30 mouse cellular contexts compared by ENCODE assay signal in the genomic region with DNA sequence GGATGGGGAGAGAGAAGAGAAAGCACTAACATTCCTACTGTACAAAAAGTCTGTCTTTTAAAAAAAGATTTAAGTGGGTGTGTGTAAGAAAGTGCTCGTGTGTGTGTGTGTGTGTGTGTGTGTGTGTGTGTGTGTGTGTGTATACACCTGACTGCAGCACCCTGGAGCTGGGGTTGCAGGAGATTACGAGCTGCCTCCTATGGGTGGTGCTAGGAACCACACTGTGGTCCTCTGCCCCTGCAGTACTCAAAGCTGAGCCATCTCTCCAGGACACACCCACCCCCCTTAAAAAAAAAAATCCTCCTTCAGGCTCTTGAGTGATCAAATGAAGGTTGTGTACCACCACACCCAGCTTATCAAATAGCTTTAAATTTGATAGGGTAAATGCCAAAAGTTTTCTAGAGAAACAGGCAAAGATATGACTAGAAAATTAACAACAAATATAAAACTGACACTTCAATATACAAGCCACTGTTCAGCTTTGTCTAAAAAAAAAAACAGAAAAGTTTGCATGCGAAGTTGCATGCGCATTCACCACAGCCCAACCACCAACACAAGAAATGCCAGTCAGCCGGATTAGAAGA. TPM values are rescaled to one million over a fixed set of nuclear protein-coding genes. Genes with fewer than 3 reads are reported as not detected.
DNase-seq lines count a peak whose midpoint lies in the region; ATAC-seq and TF ChIP-seq lines count a peak whose summit lies in the region.
"Had no signal": no experiment of that assay in that cellular context is flagged by ENCODE, and none has a peak within 500 bp of the region (broad histone marks: within the 10 kb centered on the region; RNA-seq: fewer than 3 reads in every experiment).

No protein-coding gene starts in this region.

- no peaks in the 10 kb centered on the region for H3K27me3 ChIP-seq in liver, embryonic 14.5 days (ENCODE audit: control insufficient read depth, insufficient read depth, low read length)
- no peaks in the 10 kb centered on the region for H3K27me3 ChIP-seq in liver, embryonic 11.5 days (replicated peaks; ENCODE audit: control insufficient read depth, insufficient read depth, low read length)
- H3K27me3 ChIP-seq in ES-Bruce4 (ENCODE audit: control insufficient read depth, insufficient read depth, low read length, poor library complexity, severe bottlenecking) = no peaks in the 10 kb centered on the region
- no peaks in the 10 kb centered on the region for H3K27me3 ChIP-seq in splenic B cell, adult 2 months (ENCODE audit: control insufficient read depth, insufficient read depth, low read length, poor library complexity, severe bottlenecking)
- no peaks in the 10 kb centered on the region for H3K27me3 ChIP-seq in neural tube, embryonic 15.5 days (replicated peaks)
- H3K27me3 ChIP-seq: forebrain, embryonic 13.5 days; kidney, embryonic 15.5 days; limb, embryonic 13.5 days; liver, embryonic 12.5 days; midbrain, embryonic 12.5 days; neural tube, embryonic 13.5 days had no signal

- no peak overlapping the region for H3K27ac ChIP-seq in liver, embryonic 14.5 days
- no peak overlapping the region for H3K27ac ChIP-seq in liver, embryonic 11.5 days (ENCODE audit: low read depth, low read length)
- no peak overlapping the region for H3K27ac ChIP-seq in ES-Bruce4 (ENCODE audit: insufficient read depth, low read length)
- peak overlapping the region; percentile 40; the same call in 1 of the 2 replicates for H3K27ac ChIP-seq in bone marrow, adult 2 months (ENCODE audit: control insufficient read depth, insufficient read depth, low read depth, low read length, poor library complexity)
- H3K27ac ChIP-seq in neural tube, embryonic 15.5 days (replicated peaks) = no peak overlapping the region
- H3K27ac ChIP-seq: forebrain, embryonic 13.5 days; kidney, embryonic 15.5 days; layer of hippocampus, adult 2 months; limb, embryonic 13.5 days; liver, embryonic 12.5 days; midbrain, embryonic 12.5 days; neural tube, embryonic 13.5 days had no signal

- H3K36me3 ChIP-seq in liver, embryonic 14.5 days (replicated peaks; ENCODE audit: control insufficient read depth, insufficient read depth, low read depth) = no peaks in the 10 kb centered on the region
- H3K36me3 ChIP-seq in liver, embryonic 11.5 days (ENCODE audit: control insufficient read depth, insufficient read depth, low read length) = no peaks in the 10 kb centered on the region
- H3K36me3 ChIP-seq in ES-Bruce4 (ENCODE audit: control insufficient read depth, insufficient read depth, low read length, poor library complexity, severe bottlenecking) = no peaks in the 10 kb centered on the region
- no peaks in the 10 kb centered on the region for H3K36me3 ChIP-seq in splenic B cell, adult 2 months (ENCODE audit: control insufficient read depth, insufficient read depth, low read length, poor library complexity, severe bottlenecking)
- no peaks in the 10 kb centered on the region for H3K36me3 ChIP-seq in neural tube, embryonic 15.5 days
- H3K36me3 ChIP-seq: kidney, embryonic 15.5 days; limb, embryonic 13.5 days; liver, embryonic 12.5 days; midbrain, embryonic 12.5 days; neural tube, embryonic 13.5 days had no signal

- no peak for ATAC-seq in liver, embryonic 14.5 days (ENCODE audit: insufficient read depth)
- no peak for ATAC-seq in liver, embryonic 11.5 days (replicated peaks; ENCODE audit: low FRiP score)
- no peak for ATAC-seq in neural tube, embryonic 15.5 days (ENCODE audit: low FRiP score)
- ATAC-seq: forebrain, embryonic 13.5 days; hindbrain, embryonic 16.5 days; liver, embryonic 12.5 days had no signal

- no peaks in the 10 kb centered on the region for H3K9me3 ChIP-seq in liver, embryonic 14.5 days (ENCODE audit: control insufficient read depth, low read length)
- H3K9me3 ChIP-seq in liver, embryonic 11.5 days (ENCODE audit: control insufficient read depth, low read length) = no peaks in the 10 kb centered on the region
- no peaks in the 10 kb centered on the region for H3K9me3 ChIP-seq in ES-Bruce4 (replicated peaks; ENCODE audit: control insufficient read depth, insufficient read depth, low read length, poor library complexity, severe bottlenecking)
- no peaks in the 10 kb centered on the region for H3K9me3 ChIP-seq in neural tube, embryonic 15.5 days (replicated peaks)
- H3K9me3 ChIP-seq: forebrain, embryonic 13.5 days; kidney, embryonic 15.5 days; limb, embryonic 13.5 days; liver, embryonic 12.5 days; midbrain, embryonic 12.5 days; neural tube, embryonic 13.5 days had no signal

- WGBS in liver, embryonic 14.5 days (ENCODE audit: insufficient replicate concordance) = 67% methylated on average over 5 of the region's 5 CpGs
- 80% methylated on average over 5 of the region's 5 CpGs for WGBS in liver, embryonic 11.5 days
- WGBS in bone marrow, adult 2 months = 57% methylated on average over 5 of the region's 5 CpGs
- 95% methylated on average over 5 of the region's 5 CpGs for WGBS in neural tube, embryonic 15.5 days

- TF ChIP-seq POLR2A in ES-Bruce4 (IDR thresholded peaks at IDR 0.05; ENCODE audit: insufficient read depth, low read length) = no peak
- no peak for TF ChIP-seq POLR2A in bone marrow, adult 2 months (IDR thresholded peaks at IDR 0.05; ENCODE audit: borderline replicate concordance, control insufficient read depth, low read depth, low read length)

- H3K4me3 ChIP-seq in liver, embryonic 14.5 days (ENCODE audit: insufficient read depth in 1 of 2, low read depth in 2 of 2, low read length in 2 of 2) = no peak overlapping the region
- H3K4me3 ChIP-seq in liver, embryonic 11.5 days (ENCODE audit: low read depth, low read length) = no peak overlapping the region
- H3K4me3 ChIP-seq in ES-Bruce4 (ENCODE audit: low read depth, low read length) = no peak overlapping the region
- no peak overlapping the region for H3K4me3 ChIP-seq in bone marrow, adult 2 months (replicated peaks; ENCODE audit: control insufficient read depth, low read depth, low read length)
- no peak overlapping the region for H3K4me3 ChIP-seq in neural tube, embryonic 15.5 days (replicated peaks)
- H3K4me3 ChIP-seq: forebrain, embryonic 13.5 days; kidney, embryonic 15.5 days; layer of hippocampus, adult 2 months; limb, embryonic 13.5 days; liver, embryonic 12.5 days; midbrain, embryonic 12.5 days; myocyte; neural tube, embryonic 13.5 days had no signal

- TF ChIP-seq CTCF in liver, embryonic 14.5 days (IDR thresholded peaks at IDR 0.05; ENCODE audit: low read depth) = 0 out of 2 replicates have a peak, but pooled peaks have one; percentile 6
- peak; percentile 9 for TF ChIP-seq CTCF in ES-Bruce4 (IDR thresholded peaks at IDR 0.05; ENCODE audit: low read depth, low read length)
- no peak for TF ChIP-seq CTCF in bone marrow, adult 2 months (IDR thresholded peaks at IDR 0.05; ENCODE audit: control insufficient read depth, insufficient read depth, low read length)

- H3K9ac ChIP-seq in liver, embryonic 14.5 days (replicated peaks) = no peak overlapping the region
- no peak overlapping the region for H3K9ac ChIP-seq in liver, embryonic 11.5 days (ENCODE audit: low read depth, low read length)
- no peak overlapping the region for H3K9ac ChIP-seq in ES-Bruce4 (ENCODE audit: low read depth, poor library complexity, severe bottlenecking)
- no peak overlapping the region for H3K9ac ChIP-seq in neural tube, embryonic 15.5 days (replicated peaks)
- H3K9ac ChIP-seq: forebrain, embryonic 13.5 days; kidney, embryonic 15.5 days; limb, embryonic 13.5 days; liver, embryonic 12.5 days; midbrain, embryonic 12.5 days; neural tube, embryonic 13.5 days had no signal

- no peak for TF ChIP-seq EP300 in liver, embryonic 14.5 days (IDR thresholded peaks at IDR 0.05; ENCODE audit: low read depth)
- TF ChIP-seq EP300 in ES-Bruce4 (IDR thresholded peaks at IDR 0.05; ENCODE audit: insufficient read depth, low read depth, low read length) = no peak

- no peak overlapping the region for H3K4me2 ChIP-seq in liver, embryonic 14.5 days (ENCODE audit: low read depth)
- H3K4me2 ChIP-seq in liver, embryonic 11.5 days = no peak overlapping the region
- no peak overlapping the region for H3K4me2 ChIP-seq in neural tube, embryonic 15.5 days
- H3K4me2 ChIP-seq: forebrain, embryonic 13.5 days; kidney, embryonic 15.5 days; limb, embryonic 13.5 days; liver, embryonic 12.5 days; midbrain, embryonic 12.5 days; neural tube, embryonic 13.5 days had no signal

- no peak for DNase-seq in liver, embryonic 14.5 days (ENCODE audit: low read depth in 3 of 3, low spot score in 3 of 3)
- no peak for DNase-seq in liver, embryonic 11.5 days (ENCODE audit: low spot score)
- peak; percentile 27 for DNase-seq in splenic B cell, adult 2 months (ENCODE audit: low read depth, low spot score)
- DNase-seq in right cerebral cortex, adult 2 months (ENCODE audit: low spot score in 2 of 2) = no peak
- DNase-seq: adrenal gland, postnatal 14 days; cerebellum, adult 8-10 months; cerebellum, postnatal 25 days; gastrocnemius, postnatal 10 days; heart, postnatal 14 days; kidney, adult 18-20 months; lung, adult 18-20 months; lung, postnatal 10 days; right cerebral cortex, postnatal 25 days; thymus, adult 18-20 months; thymus, postnatal 25 days had no signal

- no peaks in the 10 kb centered on the region for H3K4me1 ChIP-seq in liver, embryonic 14.5 days (replicated peaks; ENCODE audit: control insufficient read depth in 2 of 2, insufficient read depth in 2 of 2, low read length in 1 of 2)
- H3K4me1 ChIP-seq in liver, embryonic 11.5 days (replicated peaks; ENCODE audit: control insufficient read depth, insufficient read depth, low read length) = no peaks in the 10 kb centered on the region
- no peaks in the 10 kb centered on the region for H3K4me1 ChIP-seq in ES-Bruce4 (ENCODE audit: control insufficient read depth, insufficient read depth, low read length)
- peaks cover 4% of the 10 kb centered on the region for H3K4me1 ChIP-seq in bone marrow, adult 2 months (ENCODE audit: control insufficient read depth, insufficient read depth, low read length)
- peaks cover 8% of the 10 kb centered on the region; the same call in 1 of the 2 replicates for H3K4me1 ChIP-seq in neural tube, embryonic 15.5 days
- H3K4me1 ChIP-seq: forebrain, embryonic 13.5 days; limb, embryonic 13.5 days; liver, embryonic 12.5 days had no signal

RNA-seq across cellular contexts. Expression of gene Abhd12b, which starts 12.9 kb away (rescaled TPM):
- not detected in 2 replicates for polyA plus RNA-seq in liver, embryonic 14.5 days (2012; rRNA removed)
- not detected in 2 replicates for polyA plus RNA-seq in liver, embryonic 14.5 days (2014; fragmentation: Nextera tagmentation; extraction: Ambion mirVana)
- 0.12 TPM in 1 of 2 replicates, not detected in the other for polyA plus RNA-seq in liver, embryonic 11.5 days (2014; fragmentation: Nextera tagmentation; extraction: Ambion mirVana)
- not detected in 2 replicates for polyA plus RNA-seq in ES-Bruce4 (2011; ENCODE audit: insufficient read depth, insufficient read length, low read depth, missing spikeins)
- 1.6 TPM in 1 of 2 replicates, not detected in the other for polyA plus RNA-seq in bone marrow, adult 2 months (2011; ENCODE audit: insufficient read depth, insufficient read length, low replicate concordance, missing spikeins)
- 0.20 and 0.22 TPM in 2 replicates for polyA plus RNA-seq in neural tube, embryonic 15.5 days (2015; fragmentation: Nextera tagmentation; extraction: Ambion mirVana)
- polyA plus RNA-seq: embryonic facial prominence, embryonic 11.5 days; forebrain, embryonic 13.5 days; heart, embryonic 14.5 days; hindbrain, embryonic 11.5 days; kidney, embryonic 15.5 days; limb, embryonic 13.5 days; liver, embryonic 12.5 days; midbrain, embryonic 12.5 days; myocyte had no signal

RNA-seq across cellular contexts. Expression of gene Nin, which starts 27.6 kb away (rescaled TPM):
- polyA plus RNA-seq in liver, embryonic 14.5 days (2012; rRNA removed) = 2.9 and 3.9 TPM in 2 replicates
- 2.8 and 3.7 TPM in 2 replicates for polyA plus RNA-seq in liver, embryonic 14.5 days (2014; fragmentation: Nextera tagmentation; extraction: Ambion mirVana)
- polyA plus RNA-seq in liver, embryonic 11.5 days (2014; fragmentation: Nextera tagmentation; extraction: Ambion mirVana) = 7.7 and 9.4 TPM in 2 replicates
- polyA plus RNA-seq in ES-Bruce4 (2011; ENCODE audit: insufficient read depth, insufficient read length, low read depth, missing spikeins) = 6.3 and 7.3 TPM in 2 replicates
- polyA plus RNA-seq in bone marrow, adult 2 months (2011; ENCODE audit: insufficient read depth, insufficient read length, low replicate concordance, missing spikeins) = 19.3 and 28.5 TPM in 2 replicates
- polyA plus RNA-seq in neural tube, embryonic 15.5 days (2015; fragmentation: Nextera tagmentation; extraction: Ambion mirVana) = 9.1 and 10.6 TPM in 2 replicates
